Mouse (Mus musculus): ENCODE measurements around the gene Ltbp4.

The Ltbp4 gene

GRCm38 (mm10) chr7:27298816-27299215, 38.7 kb downstream of the Ltbp4 start:
- no peak for DNase-seq (ENCODE audit: low read depth, low spot score)

- no peak for DNase-seq (ENCODE audit: low read depth, low spot score)
These were observed 39.4 kb downstream of the Ltbp4 start for GRCm38 (mm10) chr7:27298033-27298610.

GRCm38 (mm10) chr7:27296518-27296917, 41.0 kb downstream of the Ltbp4 start:
- no peak for DNase-seq (ENCODE audit: low read depth, low spot score)

GRCm38 (mm10) chr7:27295956-27296355, 41.5 kb downstream of the Ltbp4 start:
- no peak for DNase-seq (ENCODE audit: low read depth, low spot score)

- DNase-seq (ENCODE audit: low read depth, low spot score) = no peak
These were observed 45.6 kb downstream of the Ltbp4 start for GRCm38 (mm10) chr7:27291795-27292466.

GRCm38 (mm10) chr7:27290555-27290954, 46.9 kb downstream of the Ltbp4 start:
- no peak for DNase-seq (ENCODE audit: low read depth, low spot score)

- DNase-seq (ENCODE audit: low read depth, low spot score) = no peak
These were observed 48.8 kb downstream of the Ltbp4 start for GRCm38 (mm10) chr7:27288732-27289131.

- peak; percentile 16 for DNase-seq (ENCODE audit: low read depth, low spot score)
These were observed 51.8 kb downstream of the Ltbp4 start for GRCm38 (mm10) chr7:27285698-27286066.

GRCm38 (mm10) chr7:27284865-27285697, 52.4 kb downstream of the Ltbp4 start:
- DNase-seq (ENCODE audit: low read depth, low spot score) = no peak

GRCm38 (mm10) chr7:27282225-27282624, 55.3 kb downstream of the Ltbp4 start:
- DNase-seq (ENCODE audit: low read depth, low spot score) = no peak

GRCm38 (mm10) chr7:27281717-27282116, 55.8 kb downstream of the Ltbp4 start:
- no peak for DNase-seq (ENCODE audit: low read depth, low spot score)

GRCm38 (mm10) chr7:27277191-27277590, 60.3 kb downstream of the Ltbp4 start:
- DNase-seq (ENCODE audit: low read depth, low spot score) = no peak

- DNase-seq (ENCODE audit: low read depth, low spot score) = no peak
These were observed 61.5 kb downstream of the Ltbp4 start for GRCm38 (mm10) chr7:27276021-27276420.

- DNase-seq (ENCODE audit: low read depth, low spot score) = no peak
These were observed 62.6 kb downstream of the Ltbp4 start for GRCm38 (mm10) chr7:27274916-27275315.

- no peak for DNase-seq (ENCODE audit: low read depth, low spot score)
These were observed 63.6 kb downstream of the Ltbp4 start for GRCm38 (mm10) chr7:27273739-27274351.

GRCm38 (mm10) chr7:27271423-27271822, 66.1 kb downstream of the Ltbp4 start:
- DNase-seq (ENCODE audit: low read depth, low spot score) = no peak

GRCm38 (mm10) chr7:27266515-27267128, 70.9 kb downstream of the Ltbp4 start:
- no peak for DNase-seq (ENCODE audit: low read depth, low spot score)

GRCm38 (mm10) chr7:27264761-27265160, 72.7 kb downstream of the Ltbp4 start:
- DNase-seq (ENCODE audit: low read depth, low spot score) = no peak

- DNase-seq (ENCODE audit: low read depth, low spot score) = no peak
These were observed 75.6 kb downstream of the Ltbp4 start for GRCm38 (mm10) chr7:27261888-27262287.

- no peak for DNase-seq (ENCODE audit: low read depth, low spot score)
These were observed 76.6 kb downstream of the Ltbp4 start for GRCm38 (mm10) chr7:27260856-27261255.

- DNase-seq (ENCODE audit: low read depth, low spot score) = no peak
These were observed 77.7 kb downstream of the Ltbp4 start for GRCm38 (mm10) chr7:27259771-27260170.

GRCm38 (mm10) chr7:27259271-27259721, 78.2 kb downstream of the Ltbp4 start:
- DNase-seq (ENCODE audit: low read depth, low spot score) = no peak

All from retina, adult 2 months (tissue).